Mouse (Mus musculus) liver, embryonic 16.5 days (tissue): ENCODE results near the gene Actn4. TPM values are rescaled to one million over a fixed set of nuclear protein-coding genes. Genes with fewer than 3 reads are reported as not detected.

Source experiments
- ATAC-seq: fragments of 200-750 bp; cut with Nextera tagmentation; 2 replicates; pipeline ENCODE4 v1.8.0; 2017; ENCODE audit warnings: low read depth, mild to moderate bottlenecking, moderate number of reproducible peaks, moderate library complexity
- H3K27ac ChIP-seq: fragments of 300-500 bp; sonication (generic); 2 replicates; pipeline ENCODE4 v1.5.1; 2014; ENCODE audit warnings: mild to moderate bottlenecking, low read length
- H3K27me3 ChIP-seq: fragments of 300-500 bp; sonication (generic); 2 replicates; pipeline ENCODE4 v1.6.1; 2014; ENCODE audit warnings: low read depth, low read length, mixed read lengths; ENCODE audit not compliant: control insufficient read depth, insufficient read depth
- H3K36me3 ChIP-seq: fragments of 300-500 bp; sonication (generic); 2 replicates; pipeline ENCODE4 v1.6.1; 2014; ENCODE audit warnings: mild to moderate bottlenecking; ENCODE audit not compliant: control insufficient read depth, insufficient read depth
- H3K4me1 ChIP-seq: fragments of 300-500 bp; sonication (generic); 2 replicates; pipeline ENCODE4 v1.6.1; 2014; ENCODE audit warnings: low read depth, low read length, mixed read lengths; ENCODE audit not compliant: control insufficient read depth
- H3K4me2 ChIP-seq: fragments of 300-500 bp; sonication (generic); 2 replicates; pipeline ENCODE4 v1.6.1; 2014; ENCODE audit warnings: low read depth, low read length, mixed read lengths
- H3K4me3 ChIP-seq: fragments of 300-500 bp; sonication (generic); 2 replicates; pipeline ENCODE4 v1.5.1; 2014; ENCODE audit warnings: low read depth, mild to moderate bottlenecking, low read length
- H3K9ac ChIP-seq: fragments of 300-500 bp; sonication (generic); 2 replicates; pipeline ENCODE4 v1.6.1; 2014; ENCODE audit warnings: low read depth, low read length
- H3K9me3 ChIP-seq: fragments of 300-500 bp; sonication (generic); replicated peaks from 2 replicates; pipeline ENCODE4 v1.6.1; 2016; ENCODE audit warnings: low read length; ENCODE audit not compliant: control insufficient read depth
- WGBS: fragments of 180-500 bp; shearing (Covaris S2); extraction: QIAGEN DNeasy Blood & Tissue Kit; methylation state at CpG from one replicate; pipeline ENCODE4 v1.1.7; 2014; ENCODE audit not compliant: insufficient replicate concordance; 5-methylcytosine and 5-hydroxymethylcytosine counted together
- polyA plus RNA-seq: library from polyadenylated mRNA; unstranded; fragments of >200 nt; fragmentation: Nextera tagmentation; extraction: Ambion mirVana; gene quantifications from 2 replicates; pipeline ENCODE4 v1.2.1, GENCODE M21; 2015

Gene Actn4
- polyA plus RNA-seq, 1 experiment from 2014 or later: 137 TPM

DNA sequence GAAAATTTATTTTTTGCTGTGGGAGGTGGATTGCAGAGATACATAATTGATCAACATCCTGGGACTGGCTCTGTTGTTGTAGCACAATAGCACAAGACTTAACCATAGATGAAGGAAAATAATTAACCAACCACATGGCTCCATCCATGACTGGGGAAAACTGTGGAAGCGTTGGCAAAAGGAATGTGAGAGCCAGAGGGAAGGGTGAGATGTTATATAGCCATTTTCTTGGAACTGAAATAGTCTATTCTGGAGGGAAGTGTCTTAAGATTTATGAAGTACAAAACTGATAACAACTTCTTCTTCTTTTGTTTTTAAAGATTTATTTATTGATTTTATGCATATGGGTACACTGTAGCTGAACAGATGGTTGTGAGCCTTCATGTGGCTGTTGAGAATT is 114.9 kb downstream of the Actn4 start:
- no peak for ATAC-seq
- H3K9me3 ChIP-seq: no peaks in the 10 kb centered on the region
- no peaks in the 10 kb centered on the region for H3K27me3 ChIP-seq
- no peak overlapping the region for H3K4me2 ChIP-seq
- no peaks in the 10 kb centered on the region for H3K4me1 ChIP-seq
- 58% methylated on average over 1 of the region's 1 CpGs for WGBS
- no peak overlapping the region for H3K9ac ChIP-seq
- no peaks in the 10 kb centered on the region for H3K36me3 ChIP-seq
- H3K27ac ChIP-seq: no peak overlapping the region
- no peak overlapping the region for H3K4me3 ChIP-seq

Other genes starting within 250 kb of the Actn4 start
- 1.0 and 1.3 TPM in 2 replicates for gene Fbxo17, start 245.5 kb downstream of the Actn4 start, polyA plus RNA-seq
- 73.3 and 73.7 TPM in 2 replicates for gene Mrps12, start 220.5 kb downstream of the Actn4 start, polyA plus RNA-seq
- 10.5 and 11.2 TPM in 2 replicates for gene Sars2, start 220.3 kb downstream of the Actn4 start, polyA plus RNA-seq
- gene Ccer2, start 206.2 kb downstream of the Actn4 start, polyA plus RNA-seq: not detected in 2 replicates
- gene Sirt2, start 195.6 kb downstream of the Actn4 start, polyA plus RNA-seq: 24.1 and 28.0 TPM in 2 replicates
- gene Nfkbib, start 194.8 kb downstream of the Actn4 start, polyA plus RNA-seq: 29.3 TPM in 2 replicates
- gene Rinl, start 173.4 kb downstream of the Actn4 start, polyA plus RNA-seq: 8.1 and 8.7 TPM in 2 replicates
- gene Hnrnpl, start 153.8 kb downstream of the Actn4 start, polyA plus RNA-seq: 69.0 and 80.7 TPM in 2 replicates
- gene Ech1, start 137.1 kb downstream of the Actn4 start, polyA plus RNA-seq: 172 and 201 TPM in 2 replicates
- 6.2 and 22.3 TPM in 2 replicates for gene Lgals4, start 128.5 kb downstream of the Actn4 start, polyA plus RNA-seq
- gene Lgals7, start 98.5 kb downstream of the Actn4 start, polyA plus RNA-seq: 0.16 and 0.19 TPM in 2 replicates
- 0.09 and 0.12 TPM in 2 replicates for gene Capn12, start 80.9 kb downstream of the Actn4 start, polyA plus RNA-seq
- 195 and 205 TPM in 2 replicates for gene Eif3k, start 19.5 kb upstream of the Actn4 start, polyA plus RNA-seq
- 28.3 and 30.2 TPM in 2 replicates for gene Map4k1, start 19.7 kb upstream of the Actn4 start, polyA plus RNA-seq
- 0.22 and 0.58 TPM in 2 replicates for gene Ryr1, start 162.8 kb upstream of the Actn4 start, polyA plus RNA-seq
- 1.2 and 1.4 TPM in 2 replicates for gene Rasgrp4, start 172.5 kb upstream of the Actn4 start, polyA plus RNA-seq
- gene Fam98c, start 193.9 kb upstream of the Actn4 start, polyA plus RNA-seq: 3.8 and 4.9 TPM in 2 replicates
- 0.09 TPM in 1 of 2 replicates, not detected in the other for gene Ggn, start 207.9 kb upstream of the Actn4 start, polyA plus RNA-seq
- gene Spred3, start 208.1 kb upstream of the Actn4 start, polyA plus RNA-seq: 0.19 and 0.25 TPM in 2 replicates
- gene Psmd8, start 218.4 kb upstream of the Actn4 start, polyA plus RNA-seq: 106 and 111 TPM in 2 replicates